Mouse (Mus musculus): ENCODE measurements at regions not wholly inside any gene's neighbourhood (a gene's known extent, or its start where the extent isn't known, plus 50 kb on each side); places are given as distances from the start of the nearest gene placed in this dataset.

DNA sequence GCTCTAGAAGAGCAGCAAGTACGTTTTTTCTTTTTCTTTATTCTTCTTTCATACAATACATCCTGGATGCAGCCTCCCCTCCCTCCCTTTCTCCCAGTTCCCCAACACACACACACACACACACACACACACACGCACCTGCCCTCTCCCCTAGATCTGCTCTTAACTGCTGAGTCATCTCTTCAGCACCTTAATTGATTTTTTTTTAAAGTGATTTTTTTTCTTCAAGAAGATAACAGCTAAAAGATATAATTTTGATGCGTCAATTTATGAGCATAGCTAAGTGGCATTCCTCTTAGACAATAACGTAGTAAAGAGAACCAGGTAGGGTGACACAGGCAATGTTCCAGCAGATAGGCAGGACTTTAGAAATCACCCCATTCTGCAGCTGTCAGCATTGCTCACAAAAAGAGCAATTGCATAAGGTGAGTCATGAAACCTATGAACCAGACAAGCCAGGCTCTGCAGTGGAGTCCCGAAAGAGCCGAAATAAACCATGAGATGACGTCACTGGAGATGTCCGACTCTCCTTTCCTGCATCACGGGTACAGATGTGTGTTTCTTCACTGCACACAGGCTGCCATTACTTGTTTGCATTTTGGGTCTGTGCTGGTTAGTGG lies 63.9 kb upstream of the Tnrc6a start:
- no peak for DNase-seq

DNA sequence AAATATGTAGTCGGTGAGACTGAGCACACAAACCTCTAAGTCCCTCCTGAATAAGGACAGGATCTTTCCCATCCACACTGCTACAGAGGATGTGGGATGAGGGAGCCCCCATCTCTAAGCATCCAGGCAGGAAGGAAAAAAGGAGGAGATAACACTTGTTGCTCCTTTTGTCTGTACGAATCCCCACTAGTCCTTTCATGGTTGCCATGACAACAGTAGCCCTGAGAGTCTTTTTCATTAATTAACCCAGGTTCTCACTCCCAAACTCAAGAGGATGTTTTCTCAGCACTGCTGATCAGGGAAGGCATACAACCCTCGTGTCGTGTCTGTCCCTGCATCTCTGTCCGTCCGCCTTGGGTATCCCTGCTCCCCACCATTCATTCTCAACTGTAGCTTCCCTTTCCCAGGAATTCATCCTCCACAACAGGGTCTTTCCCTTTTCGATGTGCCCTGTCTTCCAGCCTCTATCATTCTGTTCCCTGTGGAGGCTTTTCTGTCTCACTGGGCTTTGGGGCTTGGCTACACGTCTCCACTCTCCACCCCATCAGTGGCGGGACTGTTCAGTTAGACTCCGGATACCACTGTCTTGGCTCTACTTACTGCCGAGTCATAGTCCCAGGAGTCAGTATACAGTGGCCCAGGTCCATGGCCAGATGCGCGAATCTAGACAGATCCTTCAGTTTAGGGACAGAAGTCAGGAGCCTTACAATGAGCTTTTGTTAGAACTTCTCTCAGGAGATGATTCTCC lies 60.2 kb upstream of the Tnrc6a start:
- DNase-seq: no peak

DNA sequence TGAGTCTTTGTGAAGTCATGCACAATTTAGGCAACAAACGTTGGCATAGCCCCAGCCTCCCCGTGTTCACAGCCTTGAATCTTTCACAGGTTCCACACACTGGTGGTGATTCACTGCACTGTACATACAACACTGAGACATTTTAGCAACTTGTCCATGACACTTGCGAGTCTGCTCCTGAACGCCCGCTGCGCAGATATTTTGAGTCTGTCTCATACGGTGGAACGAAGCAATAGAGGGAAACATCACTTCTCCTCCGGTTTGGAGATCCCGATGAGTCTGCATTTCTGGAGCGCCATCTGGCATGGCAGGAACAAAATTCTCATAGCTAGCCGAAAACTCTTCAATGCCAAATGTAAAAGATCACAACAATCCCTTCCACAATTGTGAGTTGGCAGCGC lies 57.7 kb upstream of the Tnrc6a start:
- DNase-seq: no peak

DNA sequence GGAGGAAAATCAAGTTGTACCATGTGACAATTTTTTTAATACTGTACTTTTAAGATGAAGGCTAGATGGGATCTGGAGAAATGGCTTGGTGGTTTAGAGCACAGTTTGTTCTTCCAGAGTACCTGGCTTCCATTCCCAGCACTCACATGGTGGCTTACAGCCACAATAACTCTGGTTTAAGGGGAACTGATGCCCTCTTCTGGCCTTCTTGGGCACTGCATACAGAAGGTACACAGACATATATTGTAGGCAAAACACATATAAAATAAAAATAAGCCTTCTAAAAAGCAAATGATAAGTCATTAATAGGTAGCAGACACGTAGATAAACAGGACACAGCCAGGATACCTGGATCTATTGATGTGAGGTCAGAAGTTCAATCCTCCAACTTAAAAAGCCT lies 56.3 kb upstream of the Tnrc6a start:
- peak in 1 of 2 experiments; percentile 9 for DNase-seq

DNA sequence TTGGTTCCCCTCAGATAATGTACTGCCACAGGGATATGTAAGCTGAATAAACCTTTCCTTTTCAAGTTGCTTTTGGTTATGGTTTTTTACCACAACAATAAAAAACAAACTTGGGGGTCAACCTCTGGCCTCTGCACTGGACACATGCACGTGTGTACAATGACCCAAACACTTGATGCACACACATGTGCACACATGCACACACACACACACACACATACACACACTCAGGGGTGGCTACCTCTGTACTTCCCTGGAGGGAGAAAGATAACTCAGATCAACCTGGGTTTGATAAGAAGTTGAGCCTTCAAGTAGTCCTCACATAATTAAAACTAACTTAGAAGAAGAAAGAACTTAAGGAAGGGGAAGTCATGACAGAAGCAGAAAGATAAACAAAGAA lies 55.4 kb upstream of the Tnrc6a start:
- no peak for DNase-seq

DNA sequence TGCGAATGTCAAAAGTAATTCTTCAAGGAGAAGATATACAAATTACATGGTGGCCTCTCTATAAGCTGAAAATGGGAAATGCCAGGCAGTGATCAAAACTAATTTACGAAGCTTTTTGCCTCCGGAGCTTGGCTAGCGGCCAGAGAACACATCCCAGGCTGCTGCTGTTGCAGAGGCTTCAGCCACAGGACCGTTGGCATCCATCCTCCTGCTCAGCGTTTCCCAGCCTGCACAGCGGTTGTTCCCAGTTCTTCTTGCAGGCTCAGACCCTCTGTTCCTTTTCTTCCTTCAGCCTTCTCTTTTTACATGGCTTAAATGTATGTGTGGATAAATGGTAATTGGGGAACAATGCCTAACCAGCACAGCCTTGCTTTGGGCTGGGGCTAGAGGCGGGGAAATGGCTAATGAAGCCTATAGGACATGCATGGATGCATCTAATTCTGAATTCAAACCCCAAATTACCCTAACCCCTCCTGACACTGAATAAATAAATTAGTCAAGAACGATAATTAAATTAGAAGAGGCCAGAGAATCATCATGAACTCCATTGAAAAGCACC lies 54.9 kb upstream of the Tnrc6a start:
- DNase-seq: peak; percentile 21 to 57

DNA sequence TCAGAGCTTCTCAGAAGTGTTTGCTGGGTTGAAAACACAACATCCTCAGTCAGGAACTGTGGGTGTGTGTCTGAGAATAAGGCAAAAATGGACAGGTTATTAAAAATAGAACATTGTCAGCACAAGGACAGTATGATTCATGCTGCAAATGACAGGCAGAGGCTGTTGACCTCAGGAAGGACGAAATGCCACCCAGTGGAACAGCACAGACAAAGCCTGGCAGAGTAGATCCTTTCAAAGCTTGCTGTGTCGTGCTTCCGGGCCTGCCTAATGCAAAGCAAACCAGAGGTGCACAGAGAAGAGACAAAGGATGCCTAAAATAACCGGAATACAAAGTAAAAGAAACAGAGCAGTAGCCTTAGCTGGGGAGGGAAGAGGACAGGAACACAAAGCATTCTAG lies 54.4 kb upstream of the Tnrc6a start:
- peak; percentile 18 to 24 for DNase-seq

DNA sequence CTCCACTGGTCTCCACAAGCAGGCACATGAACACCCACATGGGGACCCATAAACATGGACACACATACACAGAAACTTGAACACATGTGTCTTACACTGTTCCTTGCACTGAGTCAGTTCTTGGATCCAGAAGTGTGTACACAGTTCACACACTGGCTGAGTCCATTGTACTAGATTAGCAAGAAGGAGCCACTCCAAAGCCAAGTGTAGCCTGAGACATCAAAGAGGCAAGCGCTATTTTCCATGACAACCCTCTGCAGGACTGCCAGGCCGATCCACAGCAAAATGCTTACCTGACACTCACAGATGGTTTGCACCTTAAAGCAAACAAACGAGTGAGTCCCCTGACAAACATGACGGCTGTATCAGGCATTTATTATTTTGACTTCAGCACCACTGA lies 52.8 kb upstream of the Tnrc6a start:
- DNase-seq: no peak

Measured in kidney, postnatal 36 days (tissue).